Mouse (Mus musculus) erythroblast, adult 5-6 weeks (primary cell): ENCODE results near the gene Gm9789. TPM values are rescaled to one million over a fixed set of nuclear protein-coding genes. Genes with fewer than 3 reads are reported as not detected.
"Not testable (repeated sequence)": the region's sequence is repeated elsewhere in the genome, so short reads cannot be mapped to it uniquely, and the experiment has no call there.

Experiments used
- ATAC-seq: replicated peaks from 2 replicates; pipeline ENCODE4 v1.8.0; 2016; ENCODE audit warnings: moderate number of reproducible peaks, mild to moderate bottlenecking, moderate TSS enrichment, inconsistent platforms; ENCODE audit not compliant: poor library complexity, low FRiP score, severe bottlenecking
- total RNA-seq, 2 experiments: library from RNA; stranded (forward) in 1 of 2; stranded (reverse) in 1 of 2; fragments of 150-400 nt in 1 of 2; fragments of 200-764, 138-1000 nt in 1 of 2; gene quantifications; 2 replicates each; pipeline versions ENCODE4 v1.2.3 to v1.2.4; 2015 to 2017; ENCODE audit warnings: low replicate concordance in 2 of 2

Gene Gm9789
- total RNA-seq (2015; ENCODE audit: low replicate concordance) (not detected in 2 replicates), total RNA-seq (2017; ENCODE audit: low replicate concordance) (not detected in 2 replicates)

- ATAC-seq = no peak
These were observed at the start of gene Gm9789 for GRCm38 (mm10) chr16:89157652-89158051. Gene Gm9789, plus strand, starts transcription at chr16:89157952.

- no peak for ATAC-seq
These were observed 17.2 kb upstream of the Gm9789 start, which contains the start of gene Gm6358 for GRCm38 (mm10) chr16:89140551-89140950. Gene Gm6358, plus strand, starts transcription at chr16:89140851.

- ATAC-seq = no peak
These were observed 7.0 kb upstream of the Gm9789 start, which contains the start of gene Gm10061 for GRCm38 (mm10) chr16:89150786-89151185. Gene Gm10061, plus strand, starts transcription at chr16:89151086.

- ATAC-seq = not testable (repeated sequence)
These were observed 11.4 kb downstream of the Gm9789 start, which contains the start of gene Gm7735 for GRCm38 (mm10) chr16:89169190-89169589. Gene Gm7735, plus strand, starts transcription at chr16:89169490.

GRCm38 (mm10) chr16:89174435-89174834 is 16.7 kb downstream of the Gm9789 start, which contains the start of gene 1110057P08Rik:
Gene 1110057P08Rik, plus strand, starts transcription at chr16:89174735.
- no peak for ATAC-seq

- ATAC-seq = no peak
These were observed 30.9 kb downstream of the Gm9789 start for GRCm38 (mm10) chr16:89188621-89189020.

GRCm38 (mm10) chr16:89205561-89205960 is 47.8 kb downstream of the Gm9789 start, which contains the start of gene Krtap20-2:
Gene Krtap20-2, plus strand, starts transcription at chr16:89205861.
- ATAC-seq = no peak

Other genes starting within 250 kb of the Gm9789 start
- not detected in 2 replicates for gene Krtap19-9b, start 225.7 kb upstream of the Gm9789 start, total RNA-seq (2015; ENCODE audit: low replicate concordance)
- gene Krtap19-9b, start 225.7 kb upstream of the Gm9789 start, total RNA-seq (2017; ENCODE audit: low replicate concordance) = not detected in 2 replicates
- gene Krtap16-3, start 195.1 kb upstream of the Gm9789 start, total RNA-seq (2015; ENCODE audit: low replicate concordance) = not detected in 2 replicates
- not detected in 2 replicates for gene Krtap16-3, start 195.1 kb upstream of the Gm9789 start, total RNA-seq (2017; ENCODE audit: low replicate concordance)
- gene Krtap22-2, start 147.2 kb upstream of the Gm9789 start, total RNA-seq (2015; ENCODE audit: low replicate concordance) = not detected in 2 replicates
- gene Krtap22-2, start 147.2 kb upstream of the Gm9789 start, total RNA-seq (2017; ENCODE audit: low replicate concordance) = not detected in 2 replicates
- not detected in 2 replicates for gene Gm10229, start 142.7 kb upstream of the Gm9789 start, total RNA-seq (2015; ENCODE audit: low replicate concordance)
- not detected in 2 replicates for gene Gm10229, start 142.7 kb upstream of the Gm9789 start, total RNA-seq (2017; ENCODE audit: low replicate concordance)
- gene Krtap6-1, start 126.3 kb upstream of the Gm9789 start, total RNA-seq (2015; ENCODE audit: low replicate concordance) = not detected in 2 replicates
- not detected in 2 replicates for gene Krtap6-1, start 126.3 kb upstream of the Gm9789 start, total RNA-seq (2017; ENCODE audit: low replicate concordance)
- gene Gm10228, start 116.5 kb upstream of the Gm9789 start, total RNA-seq (2015; ENCODE audit: low replicate concordance) = not detected in 2 replicates
- gene Gm10228, start 116.5 kb upstream of the Gm9789 start, total RNA-seq (2017; ENCODE audit: low replicate concordance) = not detected in 2 replicates
- not detected in 2 replicates for gene Krtap6-5, start 110.1 kb upstream of the Gm9789 start, total RNA-seq (2015; ENCODE audit: low replicate concordance)
- gene Krtap6-5, start 110.1 kb upstream of the Gm9789 start, total RNA-seq (2017; ENCODE audit: low replicate concordance) = not detected in 2 replicates
- not detected in 2 replicates for gene 1110025L11Rik, start 94.0 kb upstream of the Gm9789 start, total RNA-seq (2015; ENCODE audit: low replicate concordance)
- 3.3 TPM in 1 of 2 replicates, not detected in the other for gene 1110025L11Rik, start 94.0 kb upstream of the Gm9789 start, total RNA-seq (2017; ENCODE audit: low replicate concordance)
- gene Krtap6-3, start 73.9 kb upstream of the Gm9789 start, total RNA-seq (2015; ENCODE audit: low replicate concordance) = not detected in 2 replicates
- not detected in 2 replicates for gene Krtap6-3, start 73.9 kb upstream of the Gm9789 start, total RNA-seq (2017; ENCODE audit: low replicate concordance)
- gene Gm6358, start 17.1 kb upstream of the Gm9789 start, total RNA-seq (2015; ENCODE audit: low replicate concordance) = not detected in 2 replicates
- not detected in 2 replicates for gene Gm6358, start 17.1 kb upstream of the Gm9789 start, total RNA-seq (2017; ENCODE audit: low replicate concordance)
- not detected in 2 replicates for gene Gm10061, start 6.9 kb upstream of the Gm9789 start, total RNA-seq (2015; ENCODE audit: low replicate concordance)
- gene Gm10061, start 6.9 kb upstream of the Gm9789 start, total RNA-seq (2017; ENCODE audit: low replicate concordance) = not detected in 2 replicates
- not detected in 2 replicates for gene Gm7735, start 11.5 kb downstream of the Gm9789 start, total RNA-seq (2015; ENCODE audit: low replicate concordance)
- not detected in 2 replicates for gene Gm7735, start 11.5 kb downstream of the Gm9789 start, total RNA-seq (2017; ENCODE audit: low replicate concordance)
- gene 1110057P08Rik, start 16.8 kb downstream of the Gm9789 start, total RNA-seq (2015; ENCODE audit: low replicate concordance) = not detected in 2 replicates
- gene 1110057P08Rik, start 16.8 kb downstream of the Gm9789 start, total RNA-seq (2017; ENCODE audit: low replicate concordance) = not detected in 2 replicates
- gene Krtap20-2, start 47.9 kb downstream of the Gm9789 start, total RNA-seq (2015; ENCODE audit: low replicate concordance) = not detected in 2 replicates
- not detected in 2 replicates for gene Krtap20-2, start 47.9 kb downstream of the Gm9789 start, total RNA-seq (2017; ENCODE audit: low replicate concordance)
- not detected in 2 replicates for gene Krtap21-1, start 245.9 kb downstream of the Gm9789 start, total RNA-seq (2015; ENCODE audit: low replicate concordance)
- gene Krtap21-1, start 245.9 kb downstream of the Gm9789 start, total RNA-seq (2017; ENCODE audit: low replicate concordance) = not detected in 2 replicates